Comparison of ENCODE assay signal across 7 mouse cellular contexts in the genomic region with DNA sequence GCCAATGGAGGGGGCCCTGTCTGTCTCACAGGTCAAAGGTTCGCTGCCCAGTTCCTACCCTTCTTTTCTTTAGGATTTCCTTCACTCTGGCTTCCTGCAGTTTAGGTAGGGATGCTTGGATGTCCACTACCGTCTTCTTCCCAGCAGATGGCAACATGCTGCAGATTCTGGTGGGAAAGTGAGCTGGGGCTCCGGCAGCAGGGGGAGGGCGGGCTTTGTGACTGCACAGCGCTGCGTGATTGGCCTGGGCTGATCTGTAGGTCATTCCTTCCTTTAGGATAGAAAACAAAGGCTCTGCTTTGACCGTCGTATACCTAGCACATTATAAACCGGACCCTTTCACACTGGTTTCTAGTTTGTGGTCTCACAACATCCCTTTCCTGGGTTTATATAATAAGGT. TPM values are rescaled to one million over a fixed set of nuclear protein-coding genes. Genes with fewer than 3 reads are reported as not detected.
DNase-seq lines count a peak whose midpoint lies in the region; ATAC-seq and TF ChIP-seq lines count a peak whose summit lies in the region.

No protein-coding gene starts in this region.

- 5% methylated on average over 9 of the region's 9 CpGs for WGBS in hindbrain, postnatal 0 days
- WGBS in small intestine, adult 2 months = 7% methylated on average over 9 of the region's 9 CpGs

- TF ChIP-seq CTCF in Patski (IDR thresholded peaks at IDR 0.05) = peak; percentile 82
- peak; percentile 91 for TF ChIP-seq CTCF in hindbrain, postnatal 0 days (IDR thresholded peaks at IDR 0.05; ENCODE audit: low read depth)
- TF ChIP-seq CTCF in left cerebral cortex, adult 2 months (IDR thresholded peaks at IDR 0.05) = peak; percentile 73
- TF ChIP-seq CTCF in small intestine, adult 2 months (IDR thresholded peaks at IDR 0.05; ENCODE audit: extremely low read depth, insufficient read length, insufficient replicate concordance, low read depth, low read length) = peak; percentile 52; the same call in 1 of the 2 replicates

- H3K9me3 ChIP-seq in hindbrain, postnatal 0 days (ENCODE audit: low read length) = no peaks in the 10 kb centered on the region

- no peak overlapping the region for H3K4me2 ChIP-seq in hindbrain, postnatal 0 days (ENCODE audit: low read depth, low read length)

- no peak overlapping the region for H3K9ac ChIP-seq in hindbrain, postnatal 0 days (replicated peaks; ENCODE audit: low read length)

- in situ Hi-C loops in Patski (cut with MboI; ENCODE audit: low pct_unique_long_range_greater_than_20kb) = no loop called here

- H3K4me1 ChIP-seq in hindbrain, postnatal 0 days (ENCODE audit: insufficient read depth, low read length) = no peaks in the 10 kb centered on the region
- no peaks in the 10 kb centered on the region; the same call in 1 of the 2 replicates for H3K4me1 ChIP-seq in small intestine, adult 2 months (ENCODE audit: control insufficient read depth, insufficient read depth, insufficient read length, low read length)

- CTCF ChIA-PET in Patski (lab: Charles Lee) = interaction anchor here (1.6 to 1.7 kb wide), 2 partner anchors 18 to 29 kb away, joined by 4 to 5 read pairs; a partner anchor contains a TSS

- no peaks in the 10 kb centered on the region for H3K27me3 ChIP-seq in Patski
- no peaks in the 10 kb centered on the region for H3K27me3 ChIP-seq in hindbrain, postnatal 0 days (ENCODE audit: insufficient read depth, low read length)
- H3K27me3 ChIP-seq in small intestine, adult 2 months (ENCODE audit: control insufficient read depth, insufficient read depth, low read length) = no peaks in the 10 kb centered on the region

- no peak overlapping the region for H3K4me3 ChIP-seq in hindbrain, postnatal 0 days (ENCODE audit: low read length)
- no peak overlapping the region for H3K4me3 ChIP-seq in left cerebral cortex, adult 2 months
- no peak overlapping the region for H3K4me3 ChIP-seq in small intestine, adult 2 months (ENCODE audit: low read depth, low read length)

- intact Hi-C loops in left cerebral cortex, adult 2 months (cut with DNase I) = loop anchor here (1.0 kb wide), 1 partner anchor 30 kb away; a partner anchor contains a TSS

- POLR2A ChIA-PET in Patski (lab: Charles Lee) = no interaction called here

- H3K36me3 ChIP-seq in hindbrain, postnatal 0 days (ENCODE audit: insufficient read depth, low read length) = no peaks in the 10 kb centered on the region
- H3K36me3 ChIP-seq in small intestine, adult 2 months (ENCODE audit: control insufficient read depth, insufficient read depth, low read length) = no peaks in the 10 kb centered on the region

- DNase-seq in Patski (ENCODE audit: low read depth, low spot score) = no peak
- peak; percentile 50 for DNase-seq in cerebellum, adult 8-10 months
- DNase-seq in forelimb bud, embryonic 11.5 days (ENCODE audit: low read depth, low spot score) = peak; percentile 76
- peak; percentile 90 for DNase-seq in hindbrain, postnatal 0 days (ENCODE audit: low spot score)
- peak; percentile 61 to 69 for DNase-seq in left cerebral cortex, adult 2 months (ENCODE audit: extremely low spot score in 1 of 2, low spot score in 2 of 2)
- peak; percentile 71 to 74 for DNase-seq in lung, postnatal 4 days

- TF ChIP-seq POLR2A in small intestine, adult 2 months (IDR thresholded peaks at IDR 0.05; ENCODE audit: low read depth, low read length) = no peak

- no peak overlapping the region for H3K27ac ChIP-seq in hindbrain, postnatal 0 days
- H3K27ac ChIP-seq in left cerebral cortex, adult 2 months = no peak overlapping the region
- no peak overlapping the region for H3K27ac ChIP-seq in small intestine, adult 2 months (ENCODE audit: insufficient read depth, low read depth, low read length)

- peak; percentile 77 for ATAC-seq in Patski
- ATAC-seq in hindbrain, postnatal 0 days = peak; percentile 90

RNA-seq across cellular contexts. Expression of a gene that starts 29.9 kb away (rescaled TPM):
- polyA plus RNA-seq in Patski (2021) = 0.28 TPM
- 18.6 and 23.7 TPM in 2 replicates for total RNA-seq in hindbrain, postnatal 0 days (2014; rRNA removed)
- 1.8 and 2.0 TPM in 2 replicates for polyA plus RNA-seq in hindbrain, postnatal 0 days (2015; fragmentation: Nextera tagmentation; extraction: Ambion mirVana)
- total RNA-seq in left cerebral cortex, adult 2 months (2021) = 10 to 100 TPM; 11.6 to 15.3 TPM
- polyA plus RNA-seq in small intestine, adult 2 months (2012; rRNA removed) = 0.03 and 0.10 TPM in 2 replicates

RNA-seq across cellular contexts. Expression of a gene that starts 38.2 kb away (rescaled TPM):
- not detected for polyA plus RNA-seq in Patski (2021)
- total RNA-seq in hindbrain, postnatal 0 days (2014; rRNA removed) = 7.1 and 9.8 TPM in 2 replicates
- 6.6 and 7.2 TPM in 2 replicates for polyA plus RNA-seq in hindbrain, postnatal 0 days (2015; fragmentation: Nextera tagmentation; extraction: Ambion mirVana)
- 1 to 10 TPM; 2.2 to 2.8 TPM for total RNA-seq in left cerebral cortex, adult 2 months (2021)
- 0.23 and 0.41 TPM in 2 replicates for polyA plus RNA-seq in small intestine, adult 2 months (2012; rRNA removed)

RNA-seq across cellular contexts. Expression of a gene that starts 59.7 kb away (rescaled TPM):
- polyA plus RNA-seq in Patski (2021) = 86.2 TPM
- total RNA-seq in hindbrain, postnatal 0 days (2014; rRNA removed) = 21.3 and 26.3 TPM in 2 replicates
- polyA plus RNA-seq in hindbrain, postnatal 0 days (2015; fragmentation: Nextera tagmentation; extraction: Ambion mirVana) = 9.2 and 9.9 TPM in 2 replicates
- 10 to 100 TPM; 37.0 TPM for total RNA-seq in left cerebral cortex, adult 2 months (2021)
- 29.4 and 54.9 TPM in 2 replicates for polyA plus RNA-seq in small intestine, adult 2 months (2012; rRNA removed)
